Mouse (Mus musculus) forebrain, postnatal 0 days (tissue): Measurements from ENCODE around the gene Ap3m1. TPM values are rescaled to one million over a fixed set of nuclear protein-coding genes. Genes with fewer than 3 reads are reported as not detected.

Source experiments
- ATAC-seq: fragments of 200-750 bp; cut with Nextera tagmentation; 2 replicates; pipeline ENCODE4 v1.8.0; 2017; ENCODE audit warnings: mild to moderate bottlenecking, moderate library complexity
- DNase-seq: peaks from one replicate; pipeline ENCODE4 v3.0.0-alpha.2; 2015
- H3K27ac ChIP-seq: fragments of 300-500 bp; sonication (generic); 2 replicates; pipeline ENCODE4 v1.5.1; 2014; ENCODE audit warnings: low read depth, mild to moderate bottlenecking, antibody characterized with exemption, low read length, moderate library complexity, mixed read lengths
- H3K27me3 ChIP-seq: fragments of 300-500 bp; sonication (generic); 2 replicates; pipeline ENCODE4 v1.6.1; 2014; ENCODE audit warnings: mild to moderate bottlenecking, low read length, mixed read lengths; ENCODE audit not compliant: insufficient read depth
- H3K36me3 ChIP-seq: fragments of 300-500 bp; sonication (generic); 2 replicates; pipeline ENCODE4 v1.6.1; 2014; ENCODE audit warnings: mild to moderate bottlenecking, moderate library complexity; ENCODE audit not compliant: insufficient read depth
- H3K4me1 ChIP-seq: fragments of 300-500 bp; sonication (generic); 2 replicates; pipeline ENCODE4 v1.6.1; 2014; ENCODE audit warnings: antibody characterized with exemption; ENCODE audit not compliant: insufficient read depth
- H3K4me2 ChIP-seq: fragments of 300-500 bp; sonication (generic); 2 replicates; pipeline ENCODE4 v1.6.1; 2014; ENCODE audit warnings: low read depth, mild to moderate bottlenecking, moderate library complexity
- H3K4me3 ChIP-seq: fragments of 300-500 bp; sonication (generic); 2 replicates; pipeline ENCODE4 v1.5.1; 2014; ENCODE audit warnings: low read depth, low read length, mixed read lengths
- H3K9ac ChIP-seq: fragments of 300-500 bp; sonication (generic); 2 replicates; pipeline ENCODE4 v1.6.1; 2014; ENCODE audit warnings: mild to moderate bottlenecking
- H3K9me3 ChIP-seq: fragments of 300-500 bp; sonication (generic); 2 replicates; pipeline ENCODE4 v1.6.1; 2016; ENCODE audit warnings: low read length
- CTCF ChIP-seq: sonication (generic); IDR thresholded peaks from 2 replicates; pipeline ENCODE4 v1.5.1; 2016; ENCODE audit warnings: antibody characterized with exemption, control low read depth, low read depth
- WGBS: fragments of 180-500 bp; shearing (Covaris S2); extraction: QIAGEN DNeasy Blood & Tissue Kit; methylation state at CpG from one replicate; pipeline ENCODE4 v1.1.7; 2014; 5-methylcytosine and 5-hydroxymethylcytosine counted together
- polyA plus RNA-seq: library from polyadenylated mRNA; unstranded; fragments of >200 nt; fragmentation: Nextera tagmentation; extraction: Ambion mirVana; gene quantifications from 2 replicates; pipeline ENCODE4 v1.2.1, GENCODE M21; 2015
- total RNA-seq: library from RNA; depleted of rRNA; stranded (reverse); fragments of >200 nt; gene quantifications from 2 replicates; pipeline ENCODE4 v1.2.3, GENCODE M21; 2014

The Ap3m1 gene
- total and polyA plus RNA-seq, 2 experiments from 2014 or later, result 63.9 to 81.7 TPM

- H3K4me2 ChIP-seq, result peak overlapping the region; percentile 96
- DNase-seq (no peak), ATAC-seq (no peak)
- H3K36me3 ChIP-seq, result no peaks in the 10 kb centered on the region
- H3K9me3 ChIP-seq, result no peaks in the 10 kb centered on the region
- no peaks in the 10 kb centered on the region for H3K27me3 ChIP-seq
- 9% methylated on average over 8 of the region's 8 CpGs for WGBS
- TF ChIP-seq CTCF, result no peak
- peaks cover 5% of the 10 kb centered on the region; the same call in 1 of the 2 replicates for H3K4me1 ChIP-seq
- H3K9ac ChIP-seq, result peak overlapping the region; percentile 87
- no peak overlapping the region for H3K27ac ChIP-seq
- H3K4me3 ChIP-seq, result peak overlapping the region; percentile 86
Measured at GRCm38 (mm10) chr14:21053151-21053550, 843 bp upstream of the Ap3m1 start.

GRCm38 (mm10) chr14:21052781-21053130 lies 448 bp upstream of the Ap3m1 start:
- Histone ChIP-seq H3K36me3 (no peaks in the 10 kb centered on the region), H3K27ac (peak overlapping the region; percentile 96), H3K4me1 (peaks cover 5% of the 10 kb centered on the region; the same call in 1 of the 2 replicates), H3K4me3 (peak overlapping the region; percentile 86), H3K27me3 (no peaks in the 10 kb centered on the region), H3K4me2 (peak overlapping the region; percentile 96), H3K9me3 (no peaks in the 10 kb centered on the region), H3K9ac (peak overlapping the region; percentile 87)
- 2% methylated on average over 25 of the region's 25 CpGs for WGBS
- ATAC-seq (peak; percentile 71), DNase-seq (no peak)
- peak; percentile 55 for TF ChIP-seq CTCF

GRCm38 (mm10) chr14:21051380-21052111 lies 762 bp downstream of the Ap3m1 start:
- no peaks in the 10 kb centered on the region for H3K36me3 ChIP-seq
- peak overlapping the region; percentile 96 for H3K27ac ChIP-seq
- TF ChIP-seq CTCF, result no peak
- H3K4me1 ChIP-seq, result peaks cover 5% of the 10 kb centered on the region; the same call in 1 of the 2 replicates
- peak overlapping the region; percentile 87 for H3K9ac ChIP-seq
- peak overlapping the region; percentile 86 for H3K4me3 ChIP-seq
- no peaks in the 10 kb centered on the region for H3K27me3 ChIP-seq
- peak; percentile 1; the same call in 1 of the 2 replicates for ATAC-seq
- H3K9me3 ChIP-seq, result no peaks in the 10 kb centered on the region
- 7% methylated on average over 28 of the region's 28 CpGs for WGBS
- H3K4me2 ChIP-seq, result peak overlapping the region; percentile 96
- no peak for DNase-seq

GRCm38 (mm10) chr14:21050734-21051133 lies 1.6 kb downstream of the Ap3m1 start:
- TF ChIP-seq CTCF, result peak; percentile 60
- no peak overlapping the region for H3K4me3 ChIP-seq
- H3K36me3 ChIP-seq, result peaks cover 4% of the 10 kb centered on the region; the same call in 1 of the 2 replicates
- 71% methylated on average over 3 of the region's 3 CpGs for WGBS
- H3K4me2 ChIP-seq, result peak overlapping the region; percentile 96; the same call in 1 of the 2 replicates
- ATAC-seq, result no peak
- no peak overlapping the region for H3K27ac ChIP-seq
- H3K27me3 ChIP-seq, result no peaks in the 10 kb centered on the region
- peak; percentile 39 for DNase-seq
- H3K9ac ChIP-seq, result no peak overlapping the region
- peaks cover 5% of the 10 kb centered on the region; the same call in 1 of the 2 replicates for H3K4me1 ChIP-seq
- H3K9me3 ChIP-seq, result no peaks in the 10 kb centered on the region

- TF ChIP-seq CTCF, result peak; percentile 50
- peaks cover 5% of the 10 kb centered on the region; the same call in 1 of the 2 replicates for H3K4me1 ChIP-seq
- H3K4me2 ChIP-seq, result no peak overlapping the region
- no peaks in the 10 kb centered on the region for H3K9me3 ChIP-seq
- H3K9ac ChIP-seq, result no peak overlapping the region
- no peak overlapping the region for H3K27ac ChIP-seq
- no peak overlapping the region for H3K4me3 ChIP-seq
- no peak for DNase-seq
- no peak for ATAC-seq
- no peaks in the 10 kb centered on the region for H3K27me3 ChIP-seq
- peaks cover 8% of the 10 kb centered on the region; the same call in 1 of the 2 replicates for H3K36me3 ChIP-seq
Measured at GRCm38 (mm10) chr14:21048879-21049278, 3.4 kb downstream of the Ap3m1 start.

- TF ChIP-seq CTCF, result no peak
- ATAC-seq (no peak), DNase-seq (no peak)
- Histone ChIP-seq H3K4me3 (no peak overlapping the region), H3K9ac (no peak overlapping the region), H3K36me3 (peaks cover 8% of the 10 kb centered on the region; the same call in 1 of the 2 replicates), H3K4me2 (no peak overlapping the region), H3K27me3 (no peaks in the 10 kb centered on the region), H3K9me3 (no peaks in the 10 kb centered on the region), H3K27ac (no peak overlapping the region), H3K4me1 (peaks cover 5% of the 10 kb centered on the region; the same call in 1 of the 2 replicates)
- 90% methylated on average over 2 of the region's 2 CpGs for WGBS
Measured at GRCm38 (mm10) chr14:21047840-21048239, 4.5 kb downstream of the Ap3m1 start.

GRCm38 (mm10) chr14:21039623-21040022 lies 12.7 kb downstream of the Ap3m1 start:
- DNase-seq, result no peak
- no peak overlapping the region for H3K9ac ChIP-seq
- no peak overlapping the region for H3K4me3 ChIP-seq
- no peaks in the 10 kb centered on the region for H3K27me3 ChIP-seq
- peaks cover 43% of the 10 kb centered on the region for H3K36me3 ChIP-seq
- no peak overlapping the region for H3K4me2 ChIP-seq
- WGBS, result 90% methylated on average over 4 of the region's 4 CpGs
- no peak overlapping the region for H3K27ac ChIP-seq
- no peaks in the 10 kb centered on the region for H3K9me3 ChIP-seq
- no peak for ATAC-seq
- no peak for TF ChIP-seq CTCF
- H3K4me1 ChIP-seq, result no peaks in the 10 kb centered on the region
